In genomic region chr1:24870685-24871417, GRCm38 (mm10) we compare ENCODE assay signal across 14 mouse cellular contexts.
"Had no signal": no experiment of that assay in that cellular context is flagged by ENCODE, and none has a peak within 500 bp of the region (broad histone marks: within the 10 kb centered on the region; RNA-seq: fewer than 3 reads in every experiment).

No protein-coding gene starts in this region.

- H3K9ac ChIP-seq: limb, embryonic 12.5 days; liver, embryonic 14.5 days had no signal

- H3K36me3 ChIP-seq: limb, embryonic 12.5 days; midbrain, embryonic 10.5 days had no signal

- H3K4me2 ChIP-seq: limb, embryonic 12.5 days had no signal

- H3K9me3 ChIP-seq: limb, embryonic 12.5 days; midbrain, embryonic 10.5 days had no signal

- H3K4me3 ChIP-seq: limb, embryonic 12.5 days; midbrain, embryonic 10.5 days; myocyte had no signal

- ATAC-seq: lung, postnatal 0 days had no signal

- H3K4me1 ChIP-seq: limb, embryonic 12.5 days; midbrain, embryonic 10.5 days had no signal

- DNase-seq: kidney, adult 8-10 months; kidney, postnatal 25 days; layer of hippocampus, adult 9-11 months; layer of hippocampus, postnatal 36 days; lung, adult 18-20 months; lung, postnatal 36 days; midbrain, embryonic 14.5 days; right cerebral cortex, postnatal 25 days; thymus, postnatal 36 days had no signal

- H3K27ac ChIP-seq: limb, embryonic 12.5 days; liver, embryonic 14.5 days; midbrain, embryonic 10.5 days had no signal

- H3K27me3 ChIP-seq: limb, embryonic 12.5 days had no signal
